Comparison of ENCODE assay signal across 10 mouse cellular contexts in the genomic region with DNA sequence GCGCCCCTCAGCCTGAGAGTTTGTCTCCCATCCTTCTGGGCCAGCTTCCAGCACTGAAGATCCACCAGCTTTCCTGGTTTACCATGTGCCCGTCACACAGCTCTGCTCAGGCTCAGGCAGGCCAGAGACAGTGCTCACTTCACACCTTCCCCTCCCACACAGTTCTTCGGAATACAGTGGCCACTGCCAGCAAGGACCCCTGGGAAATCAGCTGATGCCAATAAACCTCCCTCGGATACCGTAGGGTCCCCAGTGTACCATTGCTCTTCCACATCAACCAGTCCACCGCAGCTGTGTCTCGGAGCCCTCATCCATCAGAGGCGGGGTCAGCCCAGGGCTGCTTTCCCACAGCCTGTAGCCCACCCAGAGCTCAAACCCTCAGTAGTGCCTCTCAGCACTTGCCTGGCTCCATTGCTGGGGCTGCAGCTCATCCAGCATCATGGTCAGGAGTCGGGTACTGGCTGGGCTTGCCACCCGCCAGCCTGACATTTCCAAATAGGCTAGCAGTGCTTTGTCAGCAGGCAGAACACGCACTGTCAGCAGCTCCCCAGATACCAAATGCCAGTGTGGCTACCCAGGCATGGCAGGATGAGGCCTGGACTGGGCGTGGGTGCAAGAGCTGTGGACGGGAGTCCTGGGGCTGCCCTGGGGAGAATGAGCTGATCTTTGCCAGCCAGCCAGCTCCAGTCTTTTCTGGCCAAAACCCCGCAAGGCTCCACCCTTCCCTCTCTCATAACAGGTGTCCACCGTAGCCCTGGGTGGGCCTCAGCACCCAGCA. TPM values are rescaled to one million over a fixed set of nuclear protein-coding genes. Genes with fewer than 3 reads are reported as not detected.
DNase-seq lines count a peak whose midpoint lies in the region; ATAC-seq lines count a peak whose summit lies in the region.
"Had no signal": no experiment of that assay in that cellular context is flagged by ENCODE, and none has a peak within 500 bp of the region (broad histone marks: within the 10 kb centered on the region; RNA-seq: fewer than 3 reads in every experiment).

No protein-coding gene starts in this region.

- WGBS in intestine, embryonic 16.5 days: 53% methylated on average over 15 of the region's 15 CpGs
- 57% methylated on average over 15 of the region's 15 CpGs for WGBS in midbrain, embryonic 14.5 days

- no peaks in the 10 kb centered on the region for H3K36me3 ChIP-seq in intestine, embryonic 16.5 days (ENCODE audit: control insufficient read depth, insufficient read depth, low read length)
- no peaks in the 10 kb centered on the region for H3K36me3 ChIP-seq in midbrain, embryonic 14.5 days (ENCODE audit: control insufficient read depth, insufficient read depth, low read length)

- no peak overlapping the region for H3K4me2 ChIP-seq in intestine, embryonic 16.5 days (ENCODE audit: low read depth, low read length)
- no peak overlapping the region for H3K4me2 ChIP-seq in midbrain, embryonic 14.5 days (ENCODE audit: low read length)

- DNase-seq in gastrocnemius, adult 18-20 months (ENCODE audit: low spot score): peak; percentile 58
- DNase-seq in gastrocnemius, postnatal 14 days: no peak
- peak; percentile 44 for DNase-seq in embryo, embryonic 10.5 days (ENCODE audit: low spot score)
- peak; percentile 44 for DNase-seq in midbrain, embryonic 14.5 days
- no peak for DNase-seq in adipocyte (ENCODE audit: low spot score)
- no peak for DNase-seq in spleen, adult 18-20 months
- DNase-seq in thymus, postnatal 0 days (ENCODE audit: low spot score): no peak

- peaks cover 15% of the 10 kb centered on the region for H3K4me1 ChIP-seq in intestine, embryonic 16.5 days (ENCODE audit: control insufficient read depth, insufficient read depth, low read length)
- peaks cover 30% of the 10 kb centered on the region for H3K4me1 ChIP-seq in midbrain, embryonic 14.5 days (ENCODE audit: control insufficient read depth, insufficient read depth, low read length)

- peak overlapping the region; percentile 46; the same call in 1 of the 2 replicates for H3K9ac ChIP-seq in intestine, embryonic 16.5 days (ENCODE audit: low read depth, low read length)
- 0 out of 2 replicates have a peak overlapping the region, but pooled peaks have one; percentile 23 for H3K9ac ChIP-seq in midbrain, embryonic 14.5 days (replicated peaks; ENCODE audit: low read length)

- intact Hi-C loops in gastrocnemius, postnatal 14 days (cut with DNase I; ENCODE audit: low total_unique reads): no loop called here

- no peaks in the 10 kb centered on the region for H3K27me3 ChIP-seq in intestine, embryonic 16.5 days (replicated peaks; ENCODE audit: control insufficient read depth, insufficient read depth, low read length)
- H3K27me3 ChIP-seq in midbrain, embryonic 14.5 days (ENCODE audit: control insufficient read depth, insufficient read depth, low read length): no peaks in the 10 kb centered on the region

- ATAC-seq in intestine, embryonic 16.5 days: peak; percentile 10; the same call in 1 of the 2 replicates
- ATAC-seq in midbrain, embryonic 14.5 days (ENCODE audit: low FRiP score, low TSS enrichment): no peak; the same call in 1 of the 2 replicates

- peak overlapping the region; percentile 70 for H3K27ac ChIP-seq in intestine, embryonic 16.5 days (ENCODE audit: low read length)
- H3K27ac ChIP-seq in midbrain, embryonic 14.5 days (replicated peaks; ENCODE audit: low read depth, low read length): peak overlapping the region; percentile 45; the same call in 1 of the 2 replicates

- H3K4me3 ChIP-seq in intestine, embryonic 16.5 days (ENCODE audit: low read length): no peak overlapping the region
- H3K4me3 ChIP-seq in midbrain, embryonic 14.5 days (replicated peaks; ENCODE audit: low read depth, low read length): no peak overlapping the region
- H3K4me3 ChIP-seq: erythroblast, embryonic 14.5 days; megakaryocyte, embryonic 14.5 days had no signal

- no peaks in the 10 kb centered on the region for H3K9me3 ChIP-seq in intestine, embryonic 16.5 days (ENCODE audit: control insufficient read depth, low read length)
- no peaks in the 10 kb centered on the region for H3K9me3 ChIP-seq in midbrain, embryonic 14.5 days (ENCODE audit: control insufficient read depth, low read length)

RNA-seq across cellular contexts. Expression of a gene that starts 23.3 kb away (rescaled TPM):
- total RNA-seq in gastrocnemius, adult 18-20 months (2021): not detected
- not detected for total RNA-seq in gastrocnemius, postnatal 14 days (2021)
- polyA plus RNA-seq in intestine, embryonic 16.5 days (2015; fragmentation: Nextera tagmentation; extraction: Ambion mirVana): not detected in 2 replicates
- polyA plus RNA-seq in midbrain, embryonic 14.5 days (2014; fragmentation: Nextera tagmentation; extraction: Ambion mirVana): not detected in 2 replicates
- polyA plus RNA-seq in thymus, postnatal 0 days (2015; fragmentation: Nextera tagmentation; extraction: Ambion mirVana): 0.13 TPM in 1 of 2 replicates, not detected in the other
- polyA plus RNA-seq: erythroblast, embryonic 14.5 days had no signal

RNA-seq across cellular contexts. Expression of a gene that starts 40.5 kb away (rescaled TPM):
- 10 to 100 TPM; 23.7 to 27.3 TPM for total RNA-seq in gastrocnemius, adult 18-20 months (2021)
- total RNA-seq in gastrocnemius, postnatal 14 days (2021): 10 to 100 TPM; 20.3 to 21.7 TPM
- 4.1 TPM in 2 replicates for polyA plus RNA-seq in intestine, embryonic 16.5 days (2015; fragmentation: Nextera tagmentation; extraction: Ambion mirVana)
- polyA plus RNA-seq in midbrain, embryonic 14.5 days (2014; fragmentation: Nextera tagmentation; extraction: Ambion mirVana): 13.8 and 13.9 TPM in 2 replicates
- polyA plus RNA-seq in thymus, postnatal 0 days (2015; fragmentation: Nextera tagmentation; extraction: Ambion mirVana): 25.2 and 27.1 TPM in 2 replicates

RNA-seq across cellular contexts. Expression of a gene that starts 54.1 kb away (rescaled TPM):
- total RNA-seq in gastrocnemius, adult 18-20 months (2021): 10 to 100 TPM in 1 of 2 experiments, 1 to 10 TPM in 1; 9.2 to 11.2 TPM
- total RNA-seq in gastrocnemius, postnatal 14 days (2021): 10 to 100 TPM; 12.1 to 12.7 TPM
- 90.8 and 107 TPM in 2 replicates for polyA plus RNA-seq in intestine, embryonic 16.5 days (2015; fragmentation: Nextera tagmentation; extraction: Ambion mirVana)
- 80.2 and 81.3 TPM in 2 replicates for polyA plus RNA-seq in midbrain, embryonic 14.5 days (2014; fragmentation: Nextera tagmentation; extraction: Ambion mirVana)
- 86.9 and 88.5 TPM in 2 replicates for polyA plus RNA-seq in thymus, postnatal 0 days (2015; fragmentation: Nextera tagmentation; extraction: Ambion mirVana)

RNA-seq across cellular contexts. Expression of a gene that starts 54.1 kb away (rescaled TPM):
- 10 to 100 TPM; 20.0 to 26.0 TPM for total RNA-seq in gastrocnemius, adult 18-20 months (2021)
- 10 to 100 TPM; 28.7 to 42.6 TPM for total RNA-seq in gastrocnemius, postnatal 14 days (2021)
- 419 and 484 TPM in 2 replicates for polyA plus RNA-seq in intestine, embryonic 16.5 days (2015; fragmentation: Nextera tagmentation; extraction: Ambion mirVana)
- polyA plus RNA-seq in midbrain, embryonic 14.5 days (2014; fragmentation: Nextera tagmentation; extraction: Ambion mirVana): 451 and 457 TPM in 2 replicates
- 582 and 637 TPM in 2 replicates for polyA plus RNA-seq in thymus, postnatal 0 days (2015; fragmentation: Nextera tagmentation; extraction: Ambion mirVana)

Comparison
In these comparisons a context has a peak if more than half of its experiments do, and no peak if none do; other contexts are left out.
1. DNase-seq: peak in gastrocnemius, adult 18-20 months (single experiment), embryo, embryonic 10.5 days (single experiment) and midbrain, embryonic 14.5 days (single experiment); none in gastrocnemius, postnatal 14 days (single experiment), adipocyte (single experiment), spleen, adult 18-20 months (0 of 2) and thymus, postnatal 0 days (single experiment).